Mouse (Mus musculus): Measurements from ENCODE around the gene Fabp6. TPM values are rescaled to one million over a fixed set of nuclear protein-coding genes. Genes with fewer than 3 reads are reported as not detected.

Gene Fabp6
- polyA plus RNA-seq, 1 experiment, result not detected

- peaks cover 6% of the 10 kb centered on the region; the same call in 1 of the 2 replicates for H3K4me1 ChIP-seq (ENCODE audit: control insufficient read depth, insufficient read depth, low read length)
- no peak overlapping the region for H3K27ac ChIP-seq (ENCODE audit: insufficient read depth, low read depth, low read length)
- 78% methylated on average over 4 of the region's 4 CpGs for WGBS
- no peak for TF ChIP-seq POLR2A (IDR thresholded peaks at IDR 0.05; ENCODE audit: insufficient read depth, low read depth, low read length)
- TF ChIP-seq CTCF (IDR thresholded peaks at IDR 0.05; ENCODE audit: insufficient read depth, low read depth, low read length), result no peak
- H3K4me3 ChIP-seq (ENCODE audit: insufficient read depth, low read depth, low read length), result no peak overlapping the region
These were observed 54.7 kb downstream of the Fabp6 start for GRCm38 (mm10) chr11:43546678-43547077.

Other genes with a start within 250 kb of the Fabp6 start
- not detected in 2 replicates for gene Pttg1, start 175.3 kb downstream of the Fabp6 start, polyA plus RNA-seq (2012; ENCODE audit: insufficient read depth, insufficient read length, low replicate concordance, missing spikeins)
- gene Slu7, start 167.8 kb downstream of the Fabp6 start, polyA plus RNA-seq (2012; ENCODE audit: insufficient read depth, insufficient read length, low replicate concordance, missing spikeins), result not detected in 2 replicates
- gene C1qtnf2, start 127.3 kb downstream of the Fabp6 start, polyA plus RNA-seq (2012; ENCODE audit: insufficient read depth, insufficient read length, low replicate concordance, missing spikeins), result not detected in 2 replicates
- not detected in 2 replicates for gene Ccnjl, start 72.8 kb downstream of the Fabp6 start, polyA plus RNA-seq (2012; ENCODE audit: insufficient read depth, insufficient read length, low replicate concordance, missing spikeins)
- not detected in 2 replicates for gene 4933415A04Rik, start 14.5 kb downstream of the Fabp6 start, polyA plus RNA-seq (2012; ENCODE audit: insufficient read depth, insufficient read length, low replicate concordance, missing spikeins)
- gene Pwwp2a, start 80.5 kb upstream of the Fabp6 start, polyA plus RNA-seq (2012; ENCODE audit: insufficient read depth, insufficient read length, low replicate concordance, missing spikeins), result not detected in 2 replicates
- gene Ttc1, start 146.5 kb upstream of the Fabp6 start, polyA plus RNA-seq (2012; ENCODE audit: insufficient read depth, insufficient read length, low replicate concordance, missing spikeins), result not detected in 2 replicates